Mouse (Mus musculus): ENCODE measurements at regions not wholly inside any gene's neighbourhood (a gene's known extent, or its start where the extent isn't known, plus 50 kb on each side); places are given as distances from the start of the nearest gene placed in this dataset.

DNA sequence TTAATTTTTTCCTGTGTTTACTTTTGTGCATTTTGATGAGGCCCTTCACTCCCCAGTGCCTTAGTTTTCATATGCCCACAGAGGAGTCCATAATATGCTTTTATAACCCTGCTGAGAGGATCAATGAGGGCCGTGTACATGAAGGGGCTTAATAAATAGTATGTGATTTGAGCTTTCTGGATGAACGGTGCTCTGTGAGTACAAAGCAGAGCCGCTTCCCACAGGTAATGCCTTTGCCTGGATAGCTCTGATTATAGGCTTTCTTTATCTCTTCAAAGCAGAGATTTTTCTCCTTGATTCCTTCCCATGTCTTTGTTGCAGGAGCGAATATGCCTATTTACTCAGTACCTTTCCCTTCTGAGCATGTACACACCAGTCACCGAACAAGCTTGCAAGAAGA lies 217.8 kb downstream of the Izumo3 start:
- ATAC-seq (no peak), DNase-seq (ENCODE audit: low spot score) (peak; percentile 23)
- Histone ChIP-seq H3K27ac (ENCODE audit: low read depth, low read length) (no peak overlapping the region), H3K9me3 (replicated peaks; ENCODE audit: control insufficient read depth, low read length) (no peaks in the 10 kb centered on the region), H3K4me3 (ENCODE audit: low read depth, low read length) (no peak overlapping the region), H3K27me3 (replicated peaks; ENCODE audit: control insufficient read depth, insufficient read depth, low read length) (no peaks in the 10 kb centered on the region), H3K4me1 (ENCODE audit: control insufficient read depth, insufficient read depth, low read length) (no peaks in the 10 kb centered on the region), H3K36me3 (ENCODE audit: control insufficient read depth, insufficient read depth, low read length) (no peaks in the 10 kb centered on the region), H3K4me2 (ENCODE audit: low read length) (no peak overlapping the region), H3K9ac (ENCODE audit: low read length) (no peak overlapping the region)
- WGBS: 20% methylated on average over 5 of the region's 5 CpGs

DNA sequence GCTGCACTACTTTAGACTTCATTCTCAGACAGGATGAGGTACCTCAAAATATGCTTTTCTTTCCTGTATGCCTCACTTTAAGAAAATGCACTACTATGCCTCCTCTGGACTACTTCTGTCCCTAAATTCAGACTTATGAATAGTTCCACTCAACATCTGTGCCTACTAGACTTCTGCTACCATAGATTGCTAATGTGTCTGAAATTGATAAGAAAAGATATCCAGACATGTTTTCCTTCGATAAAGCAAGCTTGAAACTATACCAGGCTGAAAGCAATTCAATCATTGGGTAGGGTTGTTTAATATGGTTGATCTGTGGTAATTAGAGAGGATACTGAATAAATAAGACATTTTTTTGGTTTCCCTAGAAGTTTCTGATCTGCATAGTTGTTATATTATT lies 239.9 kb downstream of the Izumo3 start:
- Histone ChIP-seq H3K9me3 (replicated peaks; ENCODE audit: control insufficient read depth, low read length) (no peaks in the 10 kb centered on the region), H3K4me1 (ENCODE audit: control insufficient read depth, insufficient read depth, low read length) (no peaks in the 10 kb centered on the region), H3K4me2 (ENCODE audit: low read length) (no peak overlapping the region), H3K27ac (ENCODE audit: low read depth, low read length) (no peak overlapping the region), H3K36me3 (ENCODE audit: control insufficient read depth, insufficient read depth, low read length) (no peaks in the 10 kb centered on the region), H3K9ac (ENCODE audit: low read length) (no peak overlapping the region), H3K27me3 (replicated peaks; ENCODE audit: control insufficient read depth, insufficient read depth, low read length) (no peaks in the 10 kb centered on the region), H3K4me3 (ENCODE audit: low read depth, low read length) (no peak overlapping the region)
- WGBS: 90% methylated on average over 1 of the region's 1 CpGs
- DNase-seq (ENCODE audit: low spot score) (no peak), ATAC-seq (no peak)

DNA sequence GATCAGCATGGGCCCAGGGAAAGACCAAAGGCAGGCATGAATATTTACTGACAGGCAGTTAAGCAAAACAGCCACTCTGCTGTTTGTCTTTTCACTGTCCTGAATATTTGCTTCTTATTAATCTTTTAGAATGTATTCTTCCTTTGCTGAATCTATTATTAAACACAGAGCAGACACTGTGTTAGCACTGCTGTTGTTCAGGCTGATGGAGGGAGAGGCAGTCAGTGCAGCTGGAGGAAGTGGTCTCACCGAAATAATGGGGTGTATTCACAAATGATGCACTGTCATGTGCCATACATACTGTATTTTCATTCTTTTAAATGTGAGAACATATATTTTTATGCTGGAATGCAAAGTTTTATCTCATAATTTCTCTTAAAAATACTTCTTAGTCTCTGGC lies 241.9 kb downstream of the Izumo3 start:
- no peaks in the 10 kb centered on the region for H3K36me3 ChIP-seq (ENCODE audit: control insufficient read depth, insufficient read depth, low read length)
- DNase-seq (ENCODE audit: low spot score) (no peak), ATAC-seq (no peak)
- H3K4me2 ChIP-seq (ENCODE audit: low read length): no peak overlapping the region
- H3K9ac ChIP-seq (ENCODE audit: low read length): no peak overlapping the region
- H3K4me1 ChIP-seq (ENCODE audit: control insufficient read depth, insufficient read depth, low read length): no peaks in the 10 kb centered on the region
- WGBS: 77% methylated on average over 1 of the region's 1 CpGs
- no peak overlapping the region for H3K27ac ChIP-seq (ENCODE audit: low read depth, low read length)
- no peak overlapping the region for H3K4me3 ChIP-seq (ENCODE audit: low read depth, low read length)
- H3K9me3 ChIP-seq (replicated peaks; ENCODE audit: control insufficient read depth, low read length): no peaks in the 10 kb centered on the region
- H3K27me3 ChIP-seq (replicated peaks; ENCODE audit: control insufficient read depth, insufficient read depth, low read length): no peaks in the 10 kb centered on the region

DNA sequence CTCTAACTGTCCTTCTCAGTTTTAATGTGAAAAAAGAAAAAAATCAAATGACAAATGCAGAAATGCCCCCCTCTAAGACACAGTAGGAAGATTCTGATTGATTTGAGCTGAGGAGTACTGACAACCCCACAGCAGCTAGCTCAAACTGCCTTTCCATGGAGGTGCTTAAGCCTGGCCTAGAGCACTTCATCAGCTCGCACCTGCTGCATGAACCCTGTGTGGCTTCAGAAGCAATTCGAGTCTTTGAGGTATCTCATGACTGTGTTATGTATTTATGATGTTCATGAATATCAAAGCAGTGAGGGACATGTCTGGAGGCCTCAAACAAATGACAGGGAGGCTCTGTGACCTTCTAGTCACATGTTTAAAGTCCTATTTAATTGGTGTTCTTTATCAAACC lies 255.6 kb downstream of the Izumo3 start:
- DNase-seq (ENCODE audit: low spot score) (no peak), ATAC-seq (no peak)
- no peaks in the 10 kb centered on the region for H3K9me3 ChIP-seq (replicated peaks; ENCODE audit: control insufficient read depth, low read length)
- H3K4me1 ChIP-seq (ENCODE audit: control insufficient read depth, insufficient read depth, low read length): no peaks in the 10 kb centered on the region
- H3K27ac ChIP-seq (ENCODE audit: low read depth, low read length): no peak overlapping the region
- H3K27me3 ChIP-seq (replicated peaks; ENCODE audit: control insufficient read depth, insufficient read depth, low read length): no peaks in the 10 kb centered on the region
- H3K4me3 ChIP-seq (ENCODE audit: low read depth, low read length): no peak overlapping the region
- H3K9ac ChIP-seq (ENCODE audit: low read length): no peak overlapping the region
- H3K4me2 ChIP-seq (ENCODE audit: low read length): no peak overlapping the region
- WGBS: 71% methylated on average over 2 of the region's 2 CpGs
- H3K36me3 ChIP-seq (ENCODE audit: control insufficient read depth, insufficient read depth, low read length): no peaks in the 10 kb centered on the region
